Mouse (Mus musculus): ENCODE measurements around the gene Cds2.
"Not testable (repeated sequence)": the region's sequence is repeated elsewhere in the genome, so short reads cannot be mapped to it uniquely, and the experiment has no call there.

Cds2 gene

GRCm38 (mm10) chr2:132262879-132263398 is at the start of gene Cds2:
Gene Cds2 (plus strand): TSS chr2:132263148.
- DNase-seq, result peak; percentile 100

GRCm38 (mm10) chr2:132221611-132222073 is 41.3 kb upstream of the Cds2 start:
- DNase-seq, result no peak

DNA sequence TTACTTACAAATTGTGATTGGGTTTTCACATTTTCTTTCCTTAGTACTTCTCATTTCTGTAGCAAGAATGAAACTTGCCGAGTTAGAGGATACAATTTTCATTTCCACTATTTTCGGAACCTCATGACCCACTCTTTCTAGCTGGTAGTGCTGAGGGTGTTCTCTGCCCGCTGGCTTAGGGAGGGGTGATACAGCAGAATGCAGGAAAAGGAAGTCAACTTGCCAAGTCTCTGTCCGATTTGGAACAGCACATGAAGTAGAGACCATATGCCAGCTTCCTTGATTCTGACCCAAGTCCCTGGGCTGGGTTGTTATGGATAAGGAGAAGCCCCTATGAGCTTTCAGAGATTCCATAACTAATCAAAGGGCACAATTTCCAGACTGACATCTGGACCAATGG is 38.6 kb upstream of the Cds2 start:
- no peak for DNase-seq

DNA sequence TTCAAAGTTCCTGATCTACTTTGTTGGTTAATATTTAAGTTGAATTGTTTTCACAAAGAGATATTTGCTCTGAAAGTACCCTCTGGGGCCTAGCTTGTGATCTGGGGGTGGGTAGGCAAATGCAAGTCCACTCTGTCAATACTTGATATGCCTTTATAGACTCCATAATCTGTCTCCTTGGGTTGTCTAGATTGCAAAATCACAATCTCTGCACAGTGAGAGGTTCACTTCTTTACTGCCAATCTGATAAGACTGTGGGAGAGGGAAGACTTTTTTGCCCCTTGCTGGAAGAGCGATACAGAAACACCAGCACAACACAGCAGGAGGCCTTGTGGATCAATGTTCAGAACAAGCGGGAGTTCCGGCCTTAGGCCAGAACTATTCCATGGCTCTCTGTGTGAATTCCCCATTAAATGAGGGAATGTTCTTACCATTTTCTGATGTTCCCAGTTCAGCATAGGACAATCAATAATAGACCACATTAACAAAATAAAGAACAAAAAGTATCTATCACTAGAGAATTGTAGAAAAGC is 30.5 kb upstream of the Cds2 start:
- no peak for DNase-seq

DNA sequence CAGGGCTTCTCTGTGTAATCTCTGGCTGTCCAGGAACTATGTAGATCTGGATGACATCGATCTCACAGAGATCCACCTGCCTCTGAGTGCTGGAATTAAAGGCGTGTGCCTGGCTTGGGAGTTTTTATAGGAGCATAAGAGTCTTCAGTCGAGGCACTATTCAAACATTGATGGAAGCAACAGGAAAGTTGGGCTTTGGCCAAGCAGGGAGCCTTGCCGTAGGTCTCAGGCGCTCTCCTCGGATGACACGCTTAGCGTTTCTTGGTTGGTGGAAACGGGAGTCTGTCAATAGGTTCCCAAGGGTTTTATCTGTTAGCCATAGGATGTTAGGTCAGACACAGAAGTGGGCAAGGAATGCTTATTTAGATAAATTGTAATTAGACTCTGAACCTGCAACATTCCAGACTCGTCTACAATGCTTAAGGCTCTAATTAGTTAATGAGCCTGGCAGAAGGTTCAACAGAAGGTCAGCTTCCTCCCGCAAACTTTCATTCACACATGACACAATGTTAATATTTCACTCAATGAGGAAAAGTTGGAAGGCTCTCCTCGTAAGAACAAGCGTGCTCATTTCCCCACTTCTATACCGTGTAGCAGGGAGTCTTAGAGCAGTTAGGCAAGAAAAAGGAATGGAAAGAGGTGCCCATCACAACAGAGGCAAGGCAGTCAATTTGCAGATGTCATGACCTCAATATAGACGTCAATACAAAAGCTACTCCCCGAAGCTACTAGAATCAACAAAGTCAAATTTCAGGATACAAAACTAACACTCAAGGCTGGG is 28.8 kb upstream of the Cds2 start:
- peak; percentile 71 for DNase-seq

- no peak for DNase-seq
These were observed 27.7 kb upstream of the Cds2 start for GRCm38 (mm10) chr2:132235291-132235690.

DNA sequence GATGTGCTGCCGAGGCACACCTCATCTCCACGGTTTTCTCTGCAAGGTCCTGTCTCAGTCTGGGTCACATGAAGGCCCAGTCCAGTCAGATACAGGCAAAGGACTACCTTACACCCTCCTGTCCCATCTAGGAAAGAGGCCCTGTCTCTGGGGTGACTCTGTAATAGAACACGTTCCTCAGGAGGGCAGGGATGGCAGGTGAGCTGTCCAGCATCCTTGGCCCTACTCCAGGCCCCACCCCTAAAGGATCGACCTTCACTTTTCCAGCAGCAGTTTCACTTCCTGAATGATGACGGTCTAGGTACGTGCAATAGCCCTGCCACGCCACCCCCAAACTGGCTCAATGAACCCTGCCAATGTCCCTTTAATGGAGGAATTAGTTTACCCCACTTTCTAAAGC is 27.0 kb upstream of the Cds2 start:
- DNase-seq, result no peak

GRCm38 (mm10) chr2:132239434-132239833 is 23.5 kb upstream of the Cds2 start:
- not testable (repeated sequence) for DNase-seq

- peak; percentile 52 for DNase-seq
These were observed 22.5 kb upstream of the Cds2 start for GRCm38 (mm10) chr2:132240457-132240856.

DNA sequence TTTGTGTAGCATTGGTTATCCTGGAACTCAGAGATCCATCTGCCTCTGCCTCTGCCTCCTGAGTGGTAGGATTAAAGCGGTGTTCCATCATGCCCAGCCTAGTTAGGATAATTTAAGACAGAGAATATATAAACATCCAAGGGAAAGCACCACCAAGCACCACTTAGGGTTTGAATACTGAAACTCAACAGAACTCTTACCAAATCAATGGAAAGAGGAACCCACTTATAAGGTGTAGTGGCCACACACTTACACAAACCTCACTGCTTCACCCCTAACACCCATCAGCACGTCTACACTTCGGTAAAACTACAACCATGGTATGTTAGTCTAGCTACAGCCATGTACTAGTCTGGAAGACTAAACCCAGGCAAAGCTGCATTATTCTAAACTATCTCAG is 19.6 kb upstream of the Cds2 start:
- DNase-seq, result no peak

GRCm38 (mm10) chr2:132247539-132248313 is 15.2 kb upstream of the Cds2 start, which contains the start of gene Tmem230:
Gene Tmem230 (minus strand): TSS chr2:132247807.
- peak; percentile 96 for DNase-seq

DNA sequence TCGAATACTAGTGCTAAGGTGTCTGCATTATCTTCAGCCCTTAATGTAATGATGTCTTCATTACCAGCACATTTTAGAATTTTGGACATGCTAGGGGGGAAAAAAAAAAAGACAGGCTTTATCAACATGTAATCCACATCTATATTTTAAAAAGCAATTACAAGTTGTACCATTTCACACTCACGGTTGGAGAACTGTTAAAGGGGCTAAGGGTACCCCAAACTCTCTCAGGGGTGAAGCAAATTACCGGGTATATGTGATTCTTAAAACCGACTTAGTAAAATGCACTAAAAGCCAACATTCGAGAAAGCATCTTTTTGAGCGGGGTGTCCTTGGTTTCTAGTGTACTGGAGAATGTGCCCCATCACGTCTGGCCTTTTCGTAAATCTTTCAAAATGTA is 11.0 kb upstream of the Cds2 start:
- DNase-seq, result no peak

- peak; percentile 98 for DNase-seq
These were observed 10.1 kb upstream of the Cds2 start, which contains the start of gene Pcna for GRCm38 (mm10) chr2:132252542-132253528. Gene Pcna (minus strand): TSS chr2:132253314.

- DNase-seq, result no peak
These were observed 9.3 kb upstream of the Cds2 start for GRCm38 (mm10) chr2:132253603-132254002.

DNA sequence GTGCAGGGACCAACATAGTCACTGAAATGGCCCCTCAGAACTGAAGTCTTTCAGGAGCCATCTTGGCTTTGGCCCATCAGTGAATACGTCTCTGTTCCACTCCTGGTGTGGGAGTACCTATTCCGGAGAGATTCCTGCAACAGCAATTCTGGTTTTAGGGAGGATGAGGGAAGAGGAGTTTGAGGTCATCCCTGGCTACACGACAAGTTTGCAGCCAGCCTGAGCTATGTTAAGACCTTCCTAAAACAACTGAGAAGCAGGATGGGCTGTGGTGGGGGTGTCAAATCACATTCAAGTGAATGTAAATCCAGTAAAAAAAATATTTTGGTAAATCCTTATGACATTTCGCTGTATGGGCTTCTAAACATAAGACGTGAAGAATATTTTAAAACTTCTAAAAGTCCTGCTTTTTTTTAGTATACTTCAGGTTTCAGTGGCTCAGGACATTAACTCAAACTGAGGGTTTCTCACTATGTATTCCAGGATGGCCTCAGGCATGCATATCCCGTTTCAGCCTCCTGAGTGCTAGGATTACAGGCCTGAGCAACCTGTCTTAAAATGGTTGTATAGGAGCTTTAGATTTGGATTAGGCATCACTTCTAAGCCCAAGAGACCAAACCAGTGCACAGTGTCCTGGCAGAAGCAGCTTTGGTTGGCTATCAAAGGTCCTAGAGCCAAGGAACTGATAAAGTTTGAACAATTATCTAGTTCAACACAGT is 5.4 kb upstream of the Cds2 start:
- DNase-seq, result no peak

DNA sequence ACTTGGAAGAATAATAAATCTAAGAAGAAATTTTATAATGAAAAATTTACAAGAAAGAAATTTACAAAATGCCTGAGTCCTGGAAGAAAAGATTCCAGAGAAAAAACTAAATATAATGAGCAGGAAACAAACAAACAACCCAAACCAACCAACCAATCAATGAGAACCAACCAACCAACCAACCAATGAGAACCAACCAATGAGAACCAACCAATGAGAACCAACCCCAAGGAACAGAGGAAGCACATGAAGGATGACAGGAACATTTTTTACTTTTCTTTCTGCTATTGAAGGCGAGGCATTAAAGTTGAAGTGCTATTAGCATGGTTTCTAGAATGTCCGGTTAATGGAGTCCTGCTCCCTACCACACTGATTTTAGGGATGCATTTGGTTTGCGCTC is 2.3 kb upstream of the Cds2 start:
- no peak for DNase-seq

GRCm38 (mm10) chr2:132262175-132262574 is 773 bp upstream of the Cds2 start:
- no peak for DNase-seq

GRCm38 (mm10) chr2:132263421-132264265 is 695 bp downstream of the Cds2 start:
- peak; percentile 42 for DNase-seq

DNA sequence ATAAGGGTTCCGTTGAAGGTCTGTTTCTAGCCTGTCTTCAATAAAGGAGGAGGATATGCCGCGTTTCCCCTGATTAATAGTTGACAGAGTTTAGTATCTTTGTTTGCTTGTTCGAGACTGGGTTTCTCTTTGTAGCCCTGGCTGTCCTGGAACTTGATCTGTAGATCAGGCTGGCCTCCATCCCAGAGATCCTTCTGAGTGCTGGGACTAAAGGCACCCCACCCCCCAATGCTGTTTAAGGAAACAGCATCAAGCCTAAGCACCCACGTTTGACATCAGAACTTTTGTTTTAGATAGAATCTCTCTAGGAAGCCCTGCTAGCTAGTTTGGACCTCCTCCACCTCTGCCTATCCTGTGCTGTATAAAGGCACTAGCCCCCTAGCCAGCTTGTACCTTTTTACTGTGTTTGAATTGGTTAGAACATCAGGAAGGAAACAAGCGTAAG is 1.3 kb downstream of the Cds2 start:
- DNase-seq, result no peak

DNA sequence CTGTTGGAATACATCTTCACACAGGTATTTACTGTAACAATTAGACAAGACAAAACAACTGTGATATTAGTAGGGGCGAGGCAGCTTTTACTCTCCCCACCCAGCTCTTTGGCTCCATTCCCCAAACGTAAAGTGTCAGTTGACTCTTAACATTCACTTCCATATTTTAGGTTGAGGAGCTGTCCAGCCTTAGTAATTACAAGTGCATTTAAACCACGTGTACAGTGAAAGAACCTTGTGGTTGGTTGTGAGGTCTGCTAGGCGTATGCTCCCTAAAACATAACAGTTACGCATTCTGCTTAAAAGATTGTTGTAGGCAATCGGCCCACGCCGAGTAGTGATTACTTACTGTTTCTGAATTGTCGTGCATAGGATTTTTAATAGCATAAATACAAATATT is 2.2 kb downstream of the Cds2 start:
- DNase-seq, result no peak
